Mouse (Mus musculus) retina, postnatal 1 day (tissue): Measurements from ENCODE around the gene Echdc3.
A peak's percentile ranks its signal among the peaks of the same experiment; 100 is the strongest.

Experiments
- DNase-seq: peaks from one replicate; pipeline ENCODE4 v3.0.0-alpha.2; 2012

The Echdc3 gene

GRCm38 (mm10) chr2:6220141-6220805 is 7.4 kb upstream of the Echdc3 start:
- peak; percentile 85 for DNase-seq

- DNase-seq = no peak
These were observed 508 bp downstream of the Echdc3 start for GRCm38 (mm10) chr2:6212327-6212723.

- DNase-seq = no peak
These were observed 2.0 kb downstream of the Echdc3 start for GRCm38 (mm10) chr2:6210840-6211239.

GRCm38 (mm10) chr2:6209746-6210145 is 3.1 kb downstream of the Echdc3 start:
- DNase-seq = no peak

- no peak for DNase-seq
These were observed 3.7 kb downstream of the Echdc3 start for GRCm38 (mm10) chr2:6209116-6209515.

GRCm38 (mm10) chr2:6207736-6208135 is 5.1 kb downstream of the Echdc3 start:
- no peak for DNase-seq

- DNase-seq = peak; percentile 40
These were observed 16.4 kb downstream of the Echdc3 start for GRCm38 (mm10) chr2:6196363-6196973.

- no peak for DNase-seq
These were observed 17.2 kb downstream of the Echdc3 start for GRCm38 (mm10) chr2:6195468-6196239.

- peak; percentile 54 for DNase-seq
These were observed 18.3 kb downstream of the Echdc3 start for GRCm38 (mm10) chr2:6194497-6194896.

- no peak for DNase-seq
These were observed 19.3 kb downstream of the Echdc3 start for GRCm38 (mm10) chr2:6193591-6193973.

- DNase-seq = peak; percentile 84
These were observed 19.8 kb downstream of the Echdc3 start for GRCm38 (mm10) chr2:6192820-6193590.

- DNase-seq = no peak
These were observed 22.8 kb downstream of the Echdc3 start for GRCm38 (mm10) chr2:6190036-6190435.

- DNase-seq = no peak
These were observed 23.2 kb downstream of the Echdc3 start for GRCm38 (mm10) chr2:6189675-6189998.

GRCm38 (mm10) chr2:6188891-6189674 is 23.8 kb downstream of the Echdc3 start:
- DNase-seq = no peak

- DNase-seq = peak; percentile 25
These were observed 25.4 kb downstream of the Echdc3 start for GRCm38 (mm10) chr2:6187418-6187817.

GRCm38 (mm10) chr2:6186913-6187312 is 25.9 kb downstream of the Echdc3 start:
- DNase-seq = no peak

GRCm38 (mm10) chr2:6179749-6180117 is 33.1 kb downstream of the Echdc3 start:
- DNase-seq = no peak

- DNase-seq = no peak
These were observed 33.7 kb downstream of the Echdc3 start for GRCm38 (mm10) chr2:6178901-6179748.

- DNase-seq = no peak
These were observed 39.8 kb downstream of the Echdc3 start for GRCm38 (mm10) chr2:6173013-6173412.

- DNase-seq = no peak
These were observed 44.3 kb downstream of the Echdc3 start for GRCm38 (mm10) chr2:6168560-6168959.

GRCm38 (mm10) chr2:6167843-6168558 is 44.8 kb downstream of the Echdc3 start:
- DNase-seq = peak; percentile 88
